In the genomic region with DNA sequence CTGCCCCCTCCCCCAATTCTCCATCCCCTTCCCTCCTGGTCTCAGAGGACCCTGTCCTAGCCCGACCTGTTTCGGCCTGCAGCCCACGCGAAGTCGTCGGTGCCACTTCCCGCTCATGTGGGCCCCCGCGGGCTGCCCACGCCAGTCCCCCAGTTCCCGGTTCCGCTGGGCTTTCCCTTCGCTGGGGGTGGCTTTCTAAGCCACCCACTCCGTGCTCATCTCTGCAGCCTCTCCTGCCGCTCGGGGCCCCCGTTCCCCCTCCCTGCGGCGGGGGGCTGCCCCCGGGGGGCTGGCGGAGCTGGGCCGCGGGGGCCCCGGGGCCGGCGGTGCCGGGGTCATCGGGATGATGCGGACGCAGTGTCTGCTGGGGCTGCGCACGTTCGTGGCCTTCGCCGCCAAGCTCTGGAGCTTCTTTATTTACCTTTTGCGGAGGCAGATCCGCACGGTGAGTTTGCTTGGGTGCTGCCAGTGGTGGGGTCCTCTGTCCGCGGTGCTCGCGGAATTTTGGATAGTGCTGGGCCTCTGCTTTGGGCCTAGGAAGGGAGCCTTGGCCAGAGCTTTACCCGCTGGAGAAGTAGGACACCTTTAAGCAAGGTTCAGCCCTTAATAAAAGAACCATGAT, we compare ENCODE assay signal across 8 mouse cellular contexts. TPM values are rescaled to one million over a fixed set of nuclear protein-coding genes. Genes with fewer than 3 reads are reported as not detected.
DNase-seq lines count a peak whose midpoint lies in the region; ATAC-seq and TF ChIP-seq lines count a peak whose summit lies in the region.

Ctdnep1 (plus strand) TSS at position 16 of the 622 bp plus-strand sequence.

- intact Hi-C loops in left cerebral cortex, postnatal 25 days (cut with DNase I): loop anchor here (2.0 to 5.0 kb wide), 2 partner anchors 46 to 59 kb away; partner anchors contain the start of genes Eif5a and Ybx2

- DNase-seq in layer of hippocampus, adult 2 months (ENCODE audit: low spot score in 2 of 2): no peak
- no peak for DNase-seq in layer of hippocampus, adult 9-10 months (ENCODE audit: low spot score)
- DNase-seq in NIH3T3 (ENCODE audit: low read depth): peak; percentile 56
- no peak for DNase-seq in heart, postnatal 0 days (ENCODE audit: low spot score)
- no peak for DNase-seq in left cerebral cortex, postnatal 25 days (ENCODE audit: low spot score in 2 of 2)
- DNase-seq in midbrain, embryonic 14.5 days: peak; percentile 39
- DNase-seq in frontal cortex, postnatal 10 days (ENCODE audit: low spot score in 2 of 2): no peak

- peak within 1 kb of the TSS; percentile 100 for H3K9ac ChIP-seq in heart, postnatal 0 days (replicated peaks; ENCODE audit: low read depth, low read length)
- H3K9ac ChIP-seq in midbrain, embryonic 14.5 days (replicated peaks; ENCODE audit: low read length): peak within 1 kb of the TSS; percentile 98

- no peak for TF ChIP-seq CTCF in layer of hippocampus, adult 2 months (conservative IDR thresholded peaks at IDR 0.05)
- no peak for TF ChIP-seq CTCF in heart, postnatal 0 days (IDR thresholded peaks at IDR 0.05; ENCODE audit: low read depth)

- WGBS in heart, postnatal 0 days: under 1% methylated on average over 38 of the region's 43 CpGs
- under 1% methylated on average over 43 of the region's 43 CpGs for WGBS in midbrain, embryonic 14.5 days

- no peaks in the 10 kb centered on the region for H3K27me3 ChIP-seq in heart, postnatal 0 days (ENCODE audit: control insufficient read depth, insufficient read depth, low read length)
- H3K27me3 ChIP-seq in midbrain, embryonic 14.5 days (ENCODE audit: control insufficient read depth, insufficient read depth, low read length): no peaks in the 10 kb centered on the region

- ATAC-seq in erythroblast, adult 5-6 weeks (replicated peaks; ENCODE audit: low FRiP score, poor library complexity, severe bottlenecking): no peak
- ATAC-seq in heart, postnatal 0 days (ENCODE audit: insufficient read depth, low read depth): no peak
- ATAC-seq in midbrain, embryonic 14.5 days (ENCODE audit: low FRiP score, low TSS enrichment): peak; percentile 2; the same call in 1 of the 2 replicates

- H3K4me3 ChIP-seq in layer of hippocampus, adult 2 months: peak within 1 kb of the TSS; percentile 98
- peak within 1 kb of the TSS; percentile 99 for H3K4me3 ChIP-seq in heart, postnatal 0 days (ENCODE audit: low read depth, low read length)
- peak within 1 kb of the TSS; percentile 100 for H3K4me3 ChIP-seq in midbrain, embryonic 14.5 days (replicated peaks; ENCODE audit: low read depth, low read length)

- peak within 1 kb of the TSS; percentile 98 for H3K4me2 ChIP-seq in heart, postnatal 0 days (ENCODE audit: low read depth, low read length)
- H3K4me2 ChIP-seq in midbrain, embryonic 14.5 days (ENCODE audit: low read length): peak within 1 kb of the TSS; percentile 80

- no peaks in the 10 kb centered on the region for H3K9me3 ChIP-seq in heart, postnatal 0 days (replicated peaks; ENCODE audit: control insufficient read depth, low read length)
- H3K9me3 ChIP-seq in midbrain, embryonic 14.5 days (ENCODE audit: control insufficient read depth, low read length): no peaks in the 10 kb centered on the region

- no peak for TF ChIP-seq EP300 in heart, postnatal 0 days (IDR thresholded peaks at IDR 0.05; ENCODE audit: low read depth)

- peaks cover 25% of the 10 kb centered on the region for H3K4me1 ChIP-seq in heart, postnatal 0 days (ENCODE audit: control insufficient read depth, insufficient read depth)
- H3K4me1 ChIP-seq in midbrain, embryonic 14.5 days (ENCODE audit: control insufficient read depth, insufficient read depth, low read length): peaks cover 33% of the 10 kb centered on the region

- H3K36me3 ChIP-seq in heart, postnatal 0 days (replicated peaks; ENCODE audit: control insufficient read depth, insufficient read depth, low read length): peaks cover 35% of the 10 kb centered on the region
- peaks cover 41% of the 10 kb centered on the region for H3K36me3 ChIP-seq in midbrain, embryonic 14.5 days (ENCODE audit: control insufficient read depth, insufficient read depth, low read length)

- H3K27ac ChIP-seq in layer of hippocampus, adult 2 months: peak within 1 kb of the TSS; percentile 100
- H3K27ac ChIP-seq in heart, postnatal 0 days (ENCODE audit: low read depth): peak within 1 kb of the TSS; percentile 100
- H3K27ac ChIP-seq in midbrain, embryonic 14.5 days (replicated peaks; ENCODE audit: low read depth, low read length): peak within 1 kb of the TSS; percentile 99

RNA-seq across cellular contexts. Expression of gene Ctdnep1, which starts in this region (rescaled TPM):
- 100 to 1,000 TPM; 106 to 114 TPM for total RNA-seq in layer of hippocampus, adult 2 months (2021)
- 48.1 and 52.3 TPM in 2 replicates for total RNA-seq in erythroblast, adult 5-6 weeks (2015; ENCODE audit: low replicate concordance)
- 10.8 and 12.5 TPM in 2 replicates for total RNA-seq in erythroblast, adult 5-6 weeks (2017; ENCODE audit: low replicate concordance)
- total RNA-seq in heart, postnatal 0 days (2014; rRNA removed; ENCODE audit: low replicate concordance): 43.0 and 45.6 TPM in 2 replicates
- 24.8 and 25.5 TPM in 2 replicates for polyA plus RNA-seq in heart, postnatal 0 days (2015; fragmentation: Nextera tagmentation; extraction: Ambion mirVana)
- total RNA-seq in left cerebral cortex, postnatal 25 days (2021): 100 to 1,000 TPM; 117 to 129 TPM
- 24.4 and 39.0 TPM in 2 replicates for polyA plus RNA-seq in midbrain, embryonic 14.5 days (2014; fragmentation: Nextera tagmentation; extraction: Ambion mirVana)

Comparison
In these comparisons a context has a peak if more than half of its experiments do, and no peak if none do; other contexts are left out.
1. DNase-seq: peak in NIH3T3 (single experiment) and midbrain, embryonic 14.5 days (single experiment); none in layer of hippocampus, adult 2 months (0 of 2), layer of hippocampus, adult 9-10 months (single experiment), heart, postnatal 0 days (single experiment), left cerebral cortex, postnatal 25 days (0 of 2) and frontal cortex, postnatal 10 days (0 of 2).
2. Peak in every context shown above with its lines, with median percentiles within 50 percentile points of each other: H3K27ac ChIP-seq and H3K4me3 ChIP-seq.